Mouse (Mus musculus): ENCODE results near the gene Slc6a13. TPM values are rescaled to one million over a fixed set of nuclear protein-coding genes. Genes with fewer than 3 reads are reported as not detected.

Slc6a13 gene
- total and polyA plus RNA-seq, 3 experiments, result 1.0 to 1.5 TPM; not detected in 1

GRCm38 (mm10) chr6:121271707-121272074 lies 28.3 kb upstream of the Slc6a13 start:
- Histone ChIP-seq H3K4me3 (ENCODE audit: control insufficient read depth in 1 of 2, insufficient read depth in 1 of 2, low read depth in 2 of 2, low read length in 2 of 2) (peak overlapping the region in 1 of 2 experiments; percentile 96; a peak in 3 of 4 replicates), H3K4me1 (ENCODE audit: control insufficient read depth in 1 of 2, insufficient read depth in 2 of 2, low read length in 2 of 2) (peaks cover 4 to 7% of the 10 kb centered on the region in 2 experiments), H3K27ac (ENCODE audit: control insufficient read depth, low read depth, low read length) (no peak overlapping the region), H3K27me3 (ENCODE audit: control insufficient read depth in 1 of 2, insufficient read depth in 2 of 2, low read length in 2 of 2) (peaks cover 0 to under 1% of the 10 kb centered on the region in 2 experiments; a peak in 2 of 4 replicates), H3K79me2 (ENCODE audit: control insufficient read depth, insufficient read depth, low read length, poor library complexity) (no peaks in the 10 kb centered on the region), H3K9ac (ENCODE audit: control insufficient read depth, low read depth, low read length, poor library complexity, severe bottlenecking) (no peak overlapping the region), H3K9me3 (replicated peaks; ENCODE audit: insufficient read depth, low read length) (no peaks in the 10 kb centered on the region), H3K36me3 (ENCODE audit: control insufficient read depth in 1 of 2, insufficient read depth in 2 of 2, low read length in 2 of 2) (peaks cover 0 to 7% of the 10 kb centered on the region in 2 experiments; a peak in 1 of 4 replicates)
- TF ChIP-seq NELFE (IDR thresholded peaks at IDR 0.05; ENCODE audit: low read depth, low read length) (no peak), GABPA (IDR thresholded peaks at IDR 0.05; ENCODE audit: low read depth, low read length) (no peak), MYB (IDR thresholded peaks at IDR 0.05; ENCODE audit: low read depth, low read length) (no peak), ZKSCAN1 (IDR thresholded peaks at IDR 0.05; ENCODE audit: low read depth, low read length) (no peak), MAZ (IDR thresholded peaks at IDR 0.05; ENCODE audit: low read depth, low read length) (no peak), POLR2AphosphoS2 (IDR thresholded peaks at IDR 0.05; ENCODE audit: low read length) (no peak), MEF2A (IDR thresholded peaks at IDR 0.05; ENCODE audit: extremely low read depth, insufficient replicate concordance, low read depth, low read length, poor library complexity, severe bottlenecking) (no peak), JUND (IDR thresholded peaks at IDR 0.05; ENCODE audit: low read depth, low read length) (no peak)
- no peak for DNase-seq (ENCODE audit: low read depth, low spot score)

DNA sequence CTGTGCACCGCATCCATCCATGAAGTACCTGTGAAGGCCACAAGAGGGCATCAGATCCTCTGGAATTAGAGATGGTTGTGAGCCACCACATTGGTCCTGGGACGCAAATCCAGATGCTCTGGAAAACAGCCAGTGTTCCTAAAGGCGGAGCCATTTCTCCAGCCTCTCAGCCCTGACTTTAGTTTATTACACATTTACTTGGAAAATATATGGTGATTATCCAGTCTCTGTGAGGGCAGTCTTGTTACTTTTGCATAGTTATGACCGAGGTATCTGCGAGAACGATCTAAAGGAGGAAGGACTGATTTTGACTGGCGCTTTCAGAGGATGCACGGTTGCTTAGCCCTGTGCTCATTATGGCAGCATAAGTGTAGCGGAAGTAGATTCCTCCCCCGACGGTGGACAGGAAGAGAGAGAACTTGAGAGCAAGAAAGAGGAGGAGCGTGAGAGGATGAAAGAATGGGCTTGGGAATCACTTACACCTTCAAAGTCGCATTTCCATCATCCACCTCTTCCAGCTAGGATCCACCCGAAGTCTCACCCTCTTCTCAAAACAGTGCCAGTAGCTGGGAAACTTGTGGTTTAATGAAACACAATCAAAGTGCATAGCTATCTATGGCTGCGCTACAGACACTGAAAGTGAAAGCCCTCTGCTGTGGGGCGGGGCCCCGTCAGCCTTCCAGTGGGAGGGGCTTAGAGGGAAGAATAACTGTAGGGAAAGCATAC lies 27.8 kb upstream of the Slc6a13 start:
- H3K9me3 ChIP-seq (replicated peaks; ENCODE audit: insufficient read depth, low read length), result no peaks in the 10 kb centered on the region
- peak overlapping the region; percentile 96 to 99 for H3K4me3 ChIP-seq (ENCODE audit: control insufficient read depth in 1 of 2, insufficient read depth in 1 of 2, low read depth in 2 of 2, low read length in 2 of 2)
- H3K27ac ChIP-seq (ENCODE audit: control insufficient read depth, low read depth, low read length), result peak overlapping the region; percentile 78
- H3K27me3 ChIP-seq (ENCODE audit: control insufficient read depth in 1 of 2, insufficient read depth in 2 of 2, low read length in 2 of 2), result peaks cover under 1 to 3% of the 10 kb centered on the region in 2 experiments; a peak in 3 of 4 replicates
- peak; percentile 86 for DNase-seq (ENCODE audit: low read depth, low spot score)
- H3K9ac ChIP-seq (ENCODE audit: control insufficient read depth, low read depth, low read length, poor library complexity, severe bottlenecking), result peak overlapping the region; percentile 62
- H3K79me2 ChIP-seq (ENCODE audit: control insufficient read depth, insufficient read depth, low read length, poor library complexity), result no peaks in the 10 kb centered on the region
- peaks cover 0 to 7% of the 10 kb centered on the region in 2 experiments; a peak in 1 of 4 replicates for H3K36me3 ChIP-seq (ENCODE audit: control insufficient read depth in 1 of 2, insufficient read depth in 2 of 2, low read length in 2 of 2)
- H3K4me1 ChIP-seq (ENCODE audit: control insufficient read depth in 1 of 2, insufficient read depth in 2 of 2, low read length in 2 of 2), result peaks cover 4 to 7% of the 10 kb centered on the region in 2 experiments
- TF ChIP-seq NELFE (IDR thresholded peaks at IDR 0.05; ENCODE audit: low read depth, low read length) (peak; percentile 29; the same call in 1 of the 2 replicates), MAX (IDR thresholded peaks at IDR 0.05; ENCODE audit: low read length) (no peak), POLR2A (IDR thresholded peaks at IDR 0.05; ENCODE audit: control insufficient read depth in 1 of 2, insufficient read depth in 1 of 2, low read depth in 1 of 2, low read length in 2 of 2, poor library complexity in 1 of 2) (peak in 1 of 2 experiments; percentile 49; a peak in 2 of 4 replicates), MYC (IDR thresholded peaks at IDR 0.05; ENCODE audit: low read depth, low read length) (no peak), MXI1 (IDR thresholded peaks at IDR 0.05; ENCODE audit: low read depth, low read length) (0 out of 2 replicates have a peak, but pooled peaks have one; percentile 12), RCOR1 (IDR thresholded peaks at IDR 0.05; ENCODE audit: low read depth, low read length) (0 out of 2 replicates have a peak, but pooled peaks have one; percentile 41), KAT2A (conservative IDR thresholded peaks at IDR 0.05; ENCODE audit: low read depth, low read length) (no peak), E2F4 (IDR thresholded peaks at IDR 0.05; ENCODE audit: borderline replicate concordance, low read depth, low read length) (no peak), RAD21 (IDR thresholded peaks at IDR 0.05; ENCODE audit: low read depth, low read length) (peak; percentile 68), UBTF (IDR thresholded peaks at IDR 0.05; ENCODE audit: borderline replicate concordance, insufficient read depth, low read depth, low read length) (no peak), MAFK (IDR thresholded peaks at IDR 0.05; ENCODE audit: borderline replicate concordance, low read depth, low read length) (no peak), TBP (IDR thresholded peaks at IDR 0.05; ENCODE audit: low read depth, low read length) (no peak), EP300 (IDR thresholded peaks at IDR 0.05; ENCODE audit: low read depth in 1 of 2, low read length in 2 of 2) (no peak), ZNF384 (IDR thresholded peaks at IDR 0.05; ENCODE audit: low read depth, low read length) (no peak), SMC3 (IDR thresholded peaks at IDR 0.05; ENCODE audit: low read depth, low read length) (peak; percentile 74), CHD1 (IDR thresholded peaks at IDR 0.05; ENCODE audit: low read depth, low read length) (no peak), ZC3H11A (IDR thresholded peaks at IDR 0.05; ENCODE audit: low read depth, low read length) (peak; percentile 58), SIN3A (IDR thresholded peaks at IDR 0.05; ENCODE audit: low read length) (no peak; the same call in 1 of the 2 replicates), NRF1 (IDR thresholded peaks at IDR 0.05; ENCODE audit: insufficient read depth, low read depth, low read length, poor library complexity, severe bottlenecking) (no peak), HCFC1 (IDR thresholded peaks at IDR 0.05; ENCODE audit: low read depth, low read length) (peak; percentile 11; the same call in 1 of the 2 replicates), ZKSCAN1 (IDR thresholded peaks at IDR 0.05; ENCODE audit: low read depth, low read length) (no peak), ELF1 (IDR thresholded peaks at IDR 0.05; ENCODE audit: low read depth, low read length) (peak; percentile 42), USF2 (IDR thresholded peaks at IDR 0.05; ENCODE audit: borderline replicate concordance in 1 of 2, insufficient read depth in 1 of 2, low read depth in 1 of 2, low read length in 2 of 2) (no peak)

Measured in MEL (cell line).